Mouse (Mus musculus) brain, embryonic 14.5 days (tissue): ENCODE results near the gene Dnah12.

Experiments used
- CTCF ChIP-seq: fragments of 200-500 bp; IDR thresholded peaks from 2 replicates; pipeline ENCODE4 v1.5.1; 2012; ENCODE audit warnings: inconsistent platforms, mild to moderate bottlenecking, moderate library complexity, borderline replicate concordance; ENCODE audit not compliant: insufficient read depth, insufficient read length; ENCODE audit errors: extremely low read depth
- POLR2A ChIP-seq: fragments of 200-500 bp; IDR thresholded peaks from 2 replicates; pipeline ENCODE4 v1.6.1; 2012; ENCODE audit warnings: mild to moderate bottlenecking, inconsistent platforms, borderline replicate concordance; ENCODE audit not compliant: poor library complexity, insufficient read depth, insufficient read length, severe bottlenecking; ENCODE audit errors: extremely low read depth

GRCm38 (mm10) chr14:26812734-26813133 is 119.7 kb downstream of the Dnah12 start:
- TF ChIP-seq CTCF (no peak), POLR2A (no peak)
